Comparison of ENCODE assay signal across 21 mouse cellular contexts in the genomic region with DNA sequence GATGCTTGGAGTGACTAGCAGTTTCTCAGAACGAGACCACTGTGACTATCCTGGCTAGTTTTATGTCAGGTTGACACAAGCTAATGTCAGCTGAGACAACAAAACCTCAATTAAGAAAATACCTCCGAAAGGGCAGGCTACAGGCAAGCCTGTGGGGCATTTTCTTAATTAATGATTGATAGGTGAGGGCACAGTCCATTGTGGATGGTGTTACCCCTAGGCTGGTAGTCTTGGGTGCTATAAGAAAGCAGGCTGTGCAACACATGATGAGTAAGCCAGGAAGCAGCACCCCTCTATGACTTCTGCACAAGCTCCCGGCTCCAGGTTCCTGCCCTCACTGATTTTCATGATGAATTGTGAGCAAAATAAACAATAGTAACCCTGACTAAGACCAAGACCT.
"Had no signal": no experiment of that assay in that cellular context is flagged by ENCODE, and none has a peak within 500 bp of the region (broad histone marks: within the 10 kb centered on the region; RNA-seq: fewer than 3 reads in every experiment).

No protein-coding gene starts in this region.

- H3K27ac ChIP-seq: limb, embryonic 12.5 days; limb, embryonic 15.5 days; liver, embryonic 14.5 days; macrophage; midbrain, embryonic 10.5 days; neural tube, embryonic 13.5 days; stomach, embryonic 15.5 days had no signal

- H3K4me1 ChIP-seq: limb, embryonic 12.5 days; limb, embryonic 15.5 days; megakaryocyte, embryonic 14.5 days; midbrain, embryonic 10.5 days; neural tube, embryonic 13.5 days; stomach, embryonic 15.5 days had no signal

- H3K36me3 ChIP-seq: limb, embryonic 12.5 days; limb, embryonic 15.5 days; midbrain, embryonic 10.5 days; midbrain, embryonic 13.5 days; neural tube, embryonic 13.5 days; stomach, embryonic 15.5 days had no signal

- H3K9me3 ChIP-seq: limb, embryonic 15.5 days; midbrain, embryonic 13.5 days; neural tube, embryonic 13.5 days; stomach, embryonic 15.5 days had no signal

- H3K4me3 ChIP-seq: limb, embryonic 12.5 days; limb, embryonic 15.5 days; megakaryocyte, embryonic 14.5 days; midbrain, embryonic 10.5 days; midbrain, embryonic 13.5 days; myocyte; neural tube, embryonic 13.5 days; stomach, embryonic 15.5 days had no signal

- H3K9ac ChIP-seq: limb, embryonic 12.5 days; limb, embryonic 15.5 days; liver, embryonic 14.5 days; liver, postnatal 0 days; lung, embryonic 14.5 days; midbrain, embryonic 13.5 days; neural tube, embryonic 13.5 days; stomach, embryonic 15.5 days had no signal

- H3K4me2 ChIP-seq: limb, embryonic 12.5 days; limb, embryonic 15.5 days; liver, embryonic 11.5 days; lung, embryonic 14.5 days; midbrain, embryonic 13.5 days; neural tube, embryonic 13.5 days; stomach, embryonic 15.5 days had no signal

- ATAC-seq: intestine, postnatal 0 days; liver, postnatal 0 days; lung, postnatal 0 days; midbrain, embryonic 13.5 days; midbrain, embryonic 16.5 days had no signal

- DNase-seq: left cerebral cortex, postnatal 4 days; liver, postnatal 0 days; lung, embryonic 14.5 days; retina, postnatal 1 day; right cerebral cortex, postnatal 25 days; spleen, adult 18-20 months; thymus, postnatal 36 days had no signal
